Mouse (Mus musculus) kidney, adult 18-20 months (tissue): Measurements from ENCODE around the gene Rdx.
A peak's percentile ranks its signal among the peaks of the same experiment; 100 is the strongest.

ENCODE experiments used
- DNase-seq: peaks from one replicate; pipeline ENCODE4 v3.0.0; 2021

Rdx gene

GRCm38 (mm10) chr9:52047129-52047820 is at the start of gene Rdx:
Gene Rdx (plus strand): TSS chr9:52047173.
- peak; percentile 66 for DNase-seq

GRCm38 (mm10) chr9:52003501-52003900 is 43.5 kb upstream of the Rdx start:
- DNase-seq, result no peak

- DNase-seq, result no peak
Measured at GRCm38 (mm10) chr9:52007341-52007740, 39.6 kb upstream of the Rdx start.

- no peak for DNase-seq
Measured at GRCm38 (mm10) chr9:52008511-52008910, 38.5 kb upstream of the Rdx start.

GRCm38 (mm10) chr9:52012311-52012710 is 34.7 kb upstream of the Rdx start:
- no peak for DNase-seq

GRCm38 (mm10) chr9:52012781-52013436 is 34.1 kb upstream of the Rdx start:
- no peak for DNase-seq

GRCm38 (mm10) chr9:52013900-52014455 is 33.0 kb upstream of the Rdx start:
- DNase-seq, result peak; percentile 39

GRCm38 (mm10) chr9:52017091-52017490 is 29.9 kb upstream of the Rdx start:
- no peak for DNase-seq

GRCm38 (mm10) chr9:52017824-52018223 is 29.1 kb upstream of the Rdx start:
- DNase-seq, result no peak

GRCm38 (mm10) chr9:52018505-52018904 is 28.5 kb upstream of the Rdx start:
- no peak for DNase-seq

GRCm38 (mm10) chr9:52027257-52028020 is 19.5 kb upstream of the Rdx start:
- peak; percentile 35 for DNase-seq

- DNase-seq, result no peak
Measured at GRCm38 (mm10) chr9:52028521-52029405, 18.2 kb upstream of the Rdx start.

GRCm38 (mm10) chr9:52031501-52031900 is 15.5 kb upstream of the Rdx start:
- no peak for DNase-seq

- DNase-seq, result no peak
Measured at GRCm38 (mm10) chr9:52037493-52037892, 9.5 kb upstream of the Rdx start.

- no peak for DNase-seq
Measured at GRCm38 (mm10) chr9:52041657-52042056, 5.3 kb upstream of the Rdx start.

GRCm38 (mm10) chr9:52046686-52047085 is 287 bp upstream of the Rdx start:
- DNase-seq, result peak; percentile 51

GRCm38 (mm10) chr9:52047821-52048649 is 1.1 kb downstream of the Rdx start:
- peak; percentile 90 for DNase-seq

- DNase-seq, result peak; percentile 73
Measured at GRCm38 (mm10) chr9:52048650-52049081, 1.7 kb downstream of the Rdx start.

- no peak for DNase-seq
Measured at GRCm38 (mm10) chr9:52049605-52050004, 2.6 kb downstream of the Rdx start.

- no peak for DNase-seq
Measured at GRCm38 (mm10) chr9:52050361-52050760, 3.4 kb downstream of the Rdx start.

- DNase-seq, result no peak
Measured at GRCm38 (mm10) chr9:52052221-52052620, 5.2 kb downstream of the Rdx start.
